ENCODE assay signal across 8 mouse cellular contexts in genomic region chr4:44012376-44013367, GRCm38 (mm10). TPM values are rescaled to one million over a fixed set of nuclear protein-coding genes. Genes with fewer than 3 reads are reported as not detected.
DNase-seq lines count a peak whose midpoint lies in the region; ATAC-seq and TF ChIP-seq lines count a peak whose summit lies in the region.

No protein-coding gene starts in this region.

- in situ Hi-C loops in Patski (cut with MboI; ENCODE audit: low pct_unique_long_range_greater_than_20kb), result no loop called here

- CTCF ChIA-PET in Patski (lab: Charles Lee), result interaction anchor here (1.1 to 1.5 kb wide), 2 partner anchors 19 to 86 kb away, joined by 3 to 4 read pairs; no protein-coding TSS in a partner anchor

- peak overlapping the region; percentile 79 for H3K9ac ChIP-seq in hindbrain, embryonic 14.5 days

- H3K27ac ChIP-seq in hindbrain, embryonic 14.5 days, result peak overlapping the region; percentile 83

- 0 out of 2 replicates have a peak, but pooled peaks cover 4% of the 10 kb centered on the region for H3K36me3 ChIP-seq in hindbrain, embryonic 14.5 days (replicated peaks; ENCODE audit: control insufficient read depth, insufficient read depth)

- peaks cover 23% of the 10 kb centered on the region for H3K4me1 ChIP-seq in hindbrain, embryonic 14.5 days (replicated peaks; ENCODE audit: control insufficient read depth, insufficient read depth, low read length)

- POLR2A ChIA-PET in Patski (lab: Charles Lee), result interaction anchor here (0.7 to 1.0 kb wide), 3 partner anchors 13 to 122 kb away, joined by 3 to 4 read pairs (median 3); no protein-coding TSS in a partner anchor

- DNase-seq in Patski (ENCODE audit: low read depth, low spot score), result peak; percentile 78
- peak; percentile 94 to 95 for DNase-seq in cerebellum, postnatal 14 days
- DNase-seq in frontal cortex, postnatal 14 days (ENCODE audit: low spot score in 2 of 2), result peak; percentile 92 to 94
- peak; percentile 88 for DNase-seq in hindbrain, embryonic 14.5 days (ENCODE audit: low spot score)
- DNase-seq in layer of hippocampus, postnatal 36 days, result peak; percentile 93
- peak; percentile 97 for DNase-seq in lung, postnatal 36 days
- DNase-seq in retina, postnatal 1 day, result peak; percentile 98
- DNase-seq in urinary bladder, adult 18-20 months (ENCODE audit: low spot score in 2 of 2), result peak; percentile 74 to 90

- ATAC-seq in Patski, result peak; percentile 95
- peak; percentile 100 for ATAC-seq in hindbrain, embryonic 14.5 days (ENCODE audit: low FRiP score)

- TF ChIP-seq CTCF in Patski (IDR thresholded peaks at IDR 0.05), result no peak

- H3K9me3 ChIP-seq in hindbrain, embryonic 14.5 days (ENCODE audit: control insufficient read depth, low read length), result no peaks in the 10 kb centered on the region

- H3K4me2 ChIP-seq in hindbrain, embryonic 14.5 days (replicated peaks), result peak overlapping the region; percentile 96

- peak overlapping the region; percentile 66 for H3K4me3 ChIP-seq in hindbrain, embryonic 14.5 days (replicated peaks; ENCODE audit: low read length)

- under 1% methylated on average over 75 of the region's 77 CpGs for WGBS in hindbrain, embryonic 14.5 days

- no peaks in the 10 kb centered on the region for H3K27me3 ChIP-seq in Patski
- no peaks in the 10 kb centered on the region for H3K27me3 ChIP-seq in hindbrain, embryonic 14.5 days (ENCODE audit: control insufficient read depth, insufficient read depth, low read length)

RNA-seq across cellular contexts. Expression of gene Clta, which starts 8.4 kb away (rescaled TPM):
- polyA plus RNA-seq in Patski (2021), result 363 TPM
- polyA plus RNA-seq in hindbrain, embryonic 14.5 days (2014; fragmentation: Nextera tagmentation; extraction: Ambion mirVana), result 348 and 365 TPM in 2 replicates
- 100 to 1,000 TPM; 280 to 304 TPM for total RNA-seq in layer of hippocampus, postnatal 36 days (2021)

RNA-seq across cellular contexts. Expression of gene Ccin, which starts 29.4 kb away (rescaled TPM):
- polyA plus RNA-seq in Patski (2021), result 1.2 TPM
- 0.09 TPM in 1 of 2 replicates, not detected in the other for polyA plus RNA-seq in hindbrain, embryonic 14.5 days (2014; fragmentation: Nextera tagmentation; extraction: Ambion mirVana)
- not detected for total RNA-seq in layer of hippocampus, postnatal 36 days (2021)

RNA-seq across cellular contexts. Expression of gene Glipr2, which starts 55.5 kb away (rescaled TPM):
- 58.5 TPM for polyA plus RNA-seq in Patski (2021)
- 41.4 and 43.3 TPM in 2 replicates for polyA plus RNA-seq in hindbrain, embryonic 14.5 days (2014; fragmentation: Nextera tagmentation; extraction: Ambion mirVana)
- 1 to 10 TPM; 2.2 TPM for total RNA-seq in layer of hippocampus, postnatal 36 days (2021)

Comparison
In these comparisons a context has a peak if more than half of its experiments do, and no peak if none do; other contexts are left out.
1. Peak in every context shown above with its lines: DNase-seq, ATAC-seq, H3K4me3 ChIP-seq and H3K27ac ChIP-seq.